Mouse (Mus musculus) 416B (cell line): ENCODE results near the gene Nav3.

Source experiments
- DNase-seq: peaks from one replicate; pipeline ENCODE4 v3.0.0; 2011; ENCODE audit warnings: low read depth

The Nav3 gene

DNA sequence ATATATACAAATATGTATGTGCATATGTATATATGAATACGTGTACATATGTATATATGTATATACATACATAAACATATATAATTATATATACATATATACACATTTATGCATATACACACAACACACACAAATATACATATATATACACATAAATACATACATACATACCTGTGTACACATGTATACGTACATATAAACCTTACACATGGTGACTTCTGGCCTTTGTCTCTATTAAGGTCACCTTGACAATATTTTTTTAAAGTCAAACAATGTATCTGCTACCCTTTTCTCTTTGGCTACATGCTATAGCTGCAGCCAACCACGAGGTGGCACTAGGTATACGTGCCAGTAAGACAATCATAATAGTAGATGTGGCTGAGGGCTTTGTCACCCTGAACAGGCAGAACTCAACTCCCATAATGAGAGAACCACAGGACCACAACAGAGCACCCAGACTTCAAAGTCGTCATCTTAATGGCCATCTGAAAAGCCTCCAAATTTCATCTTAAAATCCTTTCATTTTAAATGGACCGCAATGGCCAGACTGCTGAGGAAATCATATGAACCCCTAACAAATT is 535.3 kb downstream of the Nav3 start:
- peak; percentile 74 for DNase-seq

DNA sequence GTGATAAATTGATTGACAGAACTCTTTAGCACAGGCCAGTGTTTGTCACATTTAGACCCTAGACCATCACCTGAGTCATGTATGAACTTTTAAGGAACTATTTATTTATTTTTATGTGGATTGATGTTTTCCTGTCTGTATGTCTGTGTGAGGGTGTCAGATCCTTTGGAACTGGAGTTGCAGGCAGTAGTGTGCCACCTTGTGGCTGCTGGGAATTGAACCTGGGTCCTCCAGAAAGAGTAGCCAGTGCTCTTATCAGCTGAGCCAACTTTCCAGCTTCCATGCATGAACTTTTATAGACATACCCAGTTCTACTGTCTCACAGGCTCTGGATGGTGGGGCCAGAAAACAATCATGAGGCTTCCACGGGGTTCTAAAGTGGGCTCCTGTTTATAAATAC is 536.5 kb downstream of the Nav3 start:
- peak; percentile 25 for DNase-seq

DNA sequence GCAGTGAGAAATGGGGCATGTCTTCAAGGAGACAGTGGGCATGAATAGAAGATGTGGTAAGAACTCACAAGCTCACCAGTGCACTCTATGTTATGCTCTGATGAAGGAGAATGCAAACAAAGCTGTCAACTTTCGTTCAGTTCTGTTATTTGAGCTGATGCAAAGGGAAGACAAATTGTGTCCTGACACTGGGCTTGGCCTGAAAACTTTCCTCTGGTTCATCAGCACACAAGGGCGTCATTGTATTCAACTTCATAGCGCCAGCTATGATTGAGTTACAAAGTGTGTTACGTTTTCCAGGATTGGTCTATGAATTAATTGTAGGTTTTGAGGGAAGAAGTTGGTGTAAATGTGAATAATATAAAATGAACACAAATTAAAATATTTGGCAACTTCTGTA is 548.8 kb downstream of the Nav3 start:
- no peak for DNase-seq

DNA sequence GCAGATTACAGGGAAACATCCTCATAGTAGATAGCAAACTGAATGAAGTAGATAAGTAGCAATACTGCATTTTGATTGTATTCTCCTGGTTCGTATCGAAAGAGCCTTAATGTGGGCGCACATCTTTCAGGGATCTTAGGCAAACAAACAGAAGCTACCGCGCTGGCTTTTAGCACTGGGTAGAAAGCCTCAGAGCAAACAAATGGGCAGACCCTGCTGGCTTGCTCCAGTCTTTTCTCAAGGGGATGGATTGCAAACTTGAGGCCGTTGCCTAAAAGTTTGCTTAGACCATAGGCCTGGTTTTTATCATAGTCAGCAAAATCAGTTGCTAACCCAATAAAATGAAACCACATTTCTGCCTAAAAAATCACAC is 549.6 kb downstream of the Nav3 start:
- no peak for DNase-seq

DNA sequence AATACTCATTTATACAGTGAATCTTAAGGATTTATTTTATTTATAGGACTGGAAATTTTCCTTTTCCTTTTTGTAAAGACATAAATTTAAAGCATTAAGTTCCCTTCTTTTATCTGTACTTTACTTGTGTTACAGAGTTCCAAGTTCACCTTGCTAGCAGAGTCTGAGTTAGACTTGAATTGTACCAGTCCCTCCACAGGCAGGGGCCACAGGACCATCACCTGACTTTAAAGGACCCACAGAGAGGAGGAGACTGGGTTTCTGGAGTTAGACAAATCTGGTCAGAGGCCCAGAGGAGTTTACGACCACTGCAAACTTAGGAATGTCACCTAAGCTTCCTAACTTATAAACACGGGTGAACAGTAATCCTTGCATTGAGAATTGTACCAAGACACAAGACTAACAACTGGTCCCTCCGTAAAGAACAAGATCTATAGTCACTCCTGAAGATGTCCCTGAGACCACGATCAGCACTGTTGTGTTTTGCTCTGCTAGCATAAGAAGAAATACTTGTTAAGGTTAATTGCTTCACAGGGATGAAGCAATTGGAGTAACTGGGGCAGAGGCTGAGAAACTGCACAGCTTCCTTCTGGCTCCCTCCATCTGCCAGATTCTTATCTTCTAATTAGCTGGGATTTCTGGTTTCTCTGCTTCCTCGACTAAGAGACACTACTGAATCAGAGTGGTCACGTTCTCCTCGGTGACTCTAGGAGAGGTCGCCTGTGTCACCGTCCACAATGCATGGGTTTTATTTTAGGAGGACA is 550.2 kb downstream of the Nav3 start:
- DNase-seq = no peak

DNA sequence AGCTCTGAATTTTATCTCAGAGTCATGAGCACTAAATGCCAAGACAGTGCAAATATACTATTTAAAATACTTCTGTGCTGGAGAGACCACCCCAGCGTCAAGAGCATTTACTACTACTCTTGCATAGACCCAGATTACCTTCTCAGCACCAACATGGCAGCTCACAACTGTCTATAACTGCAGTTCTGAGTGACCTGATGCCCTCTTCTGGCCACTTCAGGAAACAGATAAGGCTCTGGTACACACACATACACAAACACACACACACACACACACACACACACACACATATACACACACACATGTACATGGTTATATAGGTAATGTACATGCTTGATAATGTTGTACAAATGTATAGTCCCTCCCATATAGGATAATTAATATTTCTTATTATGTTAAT is 551.2 kb downstream of the Nav3 start:
- no peak for DNase-seq

DNA sequence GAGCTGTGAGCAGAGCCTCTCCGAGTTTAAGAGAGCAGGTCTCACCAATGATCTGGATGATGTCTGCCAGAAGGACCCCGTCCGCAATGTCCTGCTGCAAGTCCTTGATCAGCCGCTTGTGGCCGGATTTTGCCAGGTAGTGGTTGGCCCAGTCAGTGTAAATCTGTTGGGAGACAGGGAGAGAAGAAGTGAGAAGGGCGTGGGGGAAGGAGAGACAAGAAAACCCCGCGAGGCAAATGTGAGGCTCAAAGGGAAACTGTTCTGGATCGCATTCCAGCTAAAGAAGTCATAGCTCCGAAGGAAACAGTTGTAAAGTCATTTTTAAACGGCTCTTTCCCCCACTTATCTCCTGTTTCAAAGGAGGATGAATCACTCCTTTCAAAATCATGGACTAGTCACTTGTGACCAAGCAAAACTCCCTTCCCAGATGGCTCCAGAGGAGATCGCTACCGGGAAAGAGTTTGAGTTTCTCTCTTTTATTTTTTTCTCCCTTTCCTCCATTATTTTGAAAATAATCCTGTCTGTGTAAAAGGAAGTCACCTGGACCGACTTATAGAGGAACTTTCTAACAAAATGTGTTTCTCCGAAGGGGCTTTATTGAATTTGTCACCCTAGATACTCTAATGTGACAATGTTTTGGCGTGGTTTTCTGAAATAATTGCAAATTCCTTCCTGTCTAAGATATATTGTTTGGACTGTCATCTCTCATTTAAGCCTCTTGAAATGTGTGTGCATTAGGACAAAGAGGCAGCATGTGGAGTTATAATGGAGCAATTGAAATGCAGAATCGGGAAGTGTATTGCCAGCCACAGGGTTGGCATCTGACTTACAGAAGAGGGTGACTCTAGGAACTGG is 552.1 kb downstream of the Nav3 start:
- no peak for DNase-seq

DNA sequence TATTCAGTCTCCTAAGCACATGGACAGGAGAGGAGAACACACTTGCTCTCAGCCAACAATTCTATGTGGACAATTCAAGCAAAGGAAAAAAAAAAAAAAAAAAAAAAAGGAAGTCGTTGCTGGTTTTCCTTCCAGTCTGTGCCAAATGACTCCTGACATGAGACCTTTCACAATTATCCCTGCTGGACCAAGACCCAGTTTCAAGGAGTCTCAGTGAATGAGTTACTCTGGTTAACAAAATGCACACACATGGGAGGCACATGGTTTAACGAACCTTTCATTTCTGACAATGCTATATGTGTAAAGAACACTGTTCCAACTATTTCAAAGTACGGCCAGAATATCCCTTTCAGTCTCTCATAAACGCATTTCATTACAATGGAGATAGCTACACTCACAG is 552.8 kb downstream of the Nav3 start:
- DNase-seq = no peak

DNA sequence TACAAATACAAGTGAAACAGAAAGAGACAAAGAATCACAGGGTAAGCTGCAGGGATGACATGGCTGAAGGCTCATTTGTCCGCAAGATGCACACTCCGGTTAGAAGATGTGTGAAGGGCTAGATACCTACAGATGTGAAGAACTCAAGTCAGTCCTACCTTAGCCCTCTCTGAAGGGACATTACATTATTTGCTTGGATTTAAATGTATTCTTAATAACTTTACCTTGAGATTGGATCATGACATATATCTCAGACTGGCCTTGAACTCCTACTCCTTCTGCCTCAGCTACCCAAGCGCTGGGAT is 566.9 kb downstream of the Nav3 start:
- DNase-seq = no peak

DNA sequence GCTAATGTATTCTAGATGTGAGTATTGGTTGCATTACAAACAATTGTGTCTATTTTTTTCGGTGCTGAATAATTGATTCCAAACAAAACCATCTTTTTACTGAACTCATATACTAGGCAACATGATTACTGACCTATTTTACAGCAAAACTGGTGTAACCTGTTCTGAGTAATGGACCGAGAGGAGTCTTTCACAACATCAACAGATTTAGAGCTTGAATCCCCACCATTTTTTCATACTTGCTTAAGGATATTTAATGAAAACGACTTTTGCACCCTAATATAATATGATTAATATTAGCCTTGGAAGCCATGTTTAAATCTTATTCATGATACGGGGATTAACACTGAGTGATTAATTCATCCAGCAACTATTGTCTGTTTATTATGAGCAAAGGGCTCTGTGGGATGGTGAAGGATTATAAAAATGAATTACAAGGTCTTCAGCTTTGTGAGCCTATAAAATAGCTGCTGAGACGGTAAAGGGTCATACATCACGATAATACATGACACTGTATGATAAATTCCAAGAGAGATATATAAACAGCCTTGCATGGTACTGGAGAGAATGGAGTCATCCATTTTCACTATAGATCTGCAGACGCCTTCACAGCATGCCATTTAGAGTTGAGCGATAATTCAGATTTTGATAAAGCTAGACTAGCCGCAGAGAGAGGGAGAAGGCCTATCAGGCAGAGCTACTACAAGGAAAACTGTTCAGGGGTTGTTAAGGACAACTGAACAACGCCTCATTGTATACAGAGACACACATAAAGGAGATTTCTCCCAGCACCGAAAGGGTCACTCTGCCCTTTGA is 567.4 kb downstream of the Nav3 start:
- no peak for DNase-seq

DNA sequence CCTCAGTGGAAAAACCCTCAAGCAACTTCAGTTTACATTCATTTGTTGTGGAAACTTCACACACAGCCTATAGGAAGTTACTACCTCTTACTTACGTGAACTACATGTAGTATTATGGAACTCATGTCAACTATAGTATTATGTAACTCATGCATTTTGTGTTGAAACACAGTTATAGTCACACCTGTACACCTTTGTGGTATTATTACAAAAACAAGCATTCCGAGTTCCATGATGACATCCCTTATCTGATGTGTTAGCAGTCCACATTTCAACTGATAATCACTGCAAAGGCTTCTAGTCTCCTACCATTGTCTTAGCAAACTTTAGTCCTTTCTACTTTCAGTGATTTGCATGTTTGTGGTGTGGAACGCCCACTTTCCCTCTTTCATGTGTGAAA is 568.8 kb downstream of the Nav3 start:
- DNase-seq = no peak

DNA sequence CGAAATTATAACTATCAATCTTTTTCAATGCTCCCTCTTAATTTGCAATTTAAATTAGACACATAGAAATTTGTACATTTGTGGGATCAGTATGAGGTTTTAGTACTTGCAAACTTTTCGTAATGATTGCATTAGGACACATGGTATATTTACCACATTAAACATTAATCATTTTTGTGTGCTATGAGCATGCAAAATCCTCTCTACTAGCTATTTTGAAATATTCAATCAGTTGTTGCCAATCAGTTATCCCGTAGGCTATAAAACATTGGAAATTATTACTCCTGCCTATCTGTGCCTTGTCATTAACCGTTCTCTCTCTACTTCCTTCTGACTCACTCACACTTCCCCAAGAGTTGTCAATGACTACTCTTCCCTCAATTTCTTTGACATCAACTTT is 579.9 kb downstream of the Nav3 start:
- no peak for DNase-seq

DNA sequence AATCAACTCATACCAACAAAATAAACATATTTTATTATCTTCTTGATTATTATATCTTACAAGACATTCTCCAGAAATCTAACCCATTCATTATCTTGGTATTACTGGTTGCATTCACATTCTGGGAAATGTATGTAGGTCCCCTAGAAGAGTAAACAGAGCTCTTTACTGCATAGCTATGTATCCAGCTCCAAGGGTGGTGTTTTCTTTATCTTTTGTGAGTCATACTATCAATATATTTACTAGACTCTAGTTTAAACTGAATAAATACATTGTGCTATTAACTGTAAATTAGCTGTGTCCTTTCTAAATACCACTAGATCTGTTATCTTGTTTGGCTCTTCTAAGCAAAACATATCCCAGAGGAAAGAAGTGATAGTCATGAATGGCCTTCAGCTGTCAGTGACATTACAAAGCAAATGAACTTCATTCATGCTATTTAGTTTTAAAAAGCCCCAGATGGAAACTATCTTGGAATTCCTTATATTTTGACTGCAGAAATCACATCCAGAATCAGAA is 580.6 kb downstream of the Nav3 start:
- no peak for DNase-seq

DNA sequence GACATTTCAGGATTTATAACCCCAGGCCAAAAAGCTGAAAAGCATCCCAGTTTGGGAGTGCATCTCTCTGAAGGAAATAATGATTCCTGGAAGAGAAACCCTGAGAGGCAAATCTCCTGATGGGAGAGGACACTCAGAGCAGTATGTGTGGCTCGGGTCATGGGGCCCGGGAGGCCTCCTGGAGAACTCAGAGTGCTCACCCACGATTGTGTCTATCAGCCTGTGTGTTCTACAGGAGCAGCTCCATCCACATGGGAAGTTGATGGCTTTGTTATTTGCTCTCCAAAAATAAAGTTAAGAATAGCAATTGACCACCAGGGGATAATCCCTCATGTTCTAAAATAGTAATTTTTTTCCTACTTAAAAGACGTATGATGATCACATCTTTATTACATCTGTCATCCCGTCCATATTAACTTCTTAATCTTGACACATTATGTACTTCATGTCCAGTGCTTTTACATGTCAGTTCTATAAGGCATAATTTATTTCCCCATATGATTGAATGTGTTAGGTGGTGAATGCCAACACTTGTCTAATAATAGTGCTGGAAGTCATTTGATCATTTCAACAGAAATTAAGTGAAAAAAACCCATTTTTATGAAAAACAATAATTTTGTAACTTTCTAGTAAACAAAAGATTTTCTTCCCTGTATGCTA is 581.2 kb downstream of the Nav3 start:
- DNase-seq = no peak

DNA sequence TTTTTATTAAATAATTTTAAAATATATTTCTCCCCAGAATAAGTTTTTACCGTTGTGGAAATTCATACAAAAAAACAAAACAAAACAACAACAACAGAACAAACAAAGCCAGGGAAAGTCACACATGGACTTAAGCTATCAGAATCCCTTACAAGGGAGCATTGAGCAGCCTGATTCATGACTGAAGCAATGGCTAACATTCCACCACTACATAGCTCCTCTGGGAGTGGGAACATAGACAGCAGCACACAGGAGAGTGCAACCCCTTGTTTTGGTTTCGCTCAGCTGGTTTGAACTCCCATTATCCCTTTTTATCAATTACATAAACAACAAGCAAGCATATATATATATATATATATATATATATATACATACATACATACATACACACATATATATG is 589.9 kb downstream of the Nav3 start:
- no peak for DNase-seq

DNA sequence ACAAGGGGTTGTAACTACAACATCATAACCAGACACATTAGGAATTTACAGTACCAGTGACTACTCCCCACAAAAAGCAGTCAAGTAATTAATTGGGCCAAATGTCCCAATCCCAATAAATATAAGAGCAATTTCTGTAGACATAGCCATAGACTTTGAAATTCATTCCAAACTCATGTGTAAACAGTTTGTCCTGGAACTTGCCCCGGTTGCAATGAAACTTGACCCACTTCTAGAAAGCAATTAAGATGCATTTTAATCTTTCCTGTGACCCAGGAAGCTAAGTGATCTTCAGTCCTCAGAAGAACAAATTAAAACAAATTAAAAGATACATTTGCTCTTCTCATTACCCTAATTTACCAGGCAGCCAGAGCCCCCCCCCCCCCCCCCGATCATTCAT is 590.6 kb downstream of the Nav3 start:
- DNase-seq = no peak

DNA sequence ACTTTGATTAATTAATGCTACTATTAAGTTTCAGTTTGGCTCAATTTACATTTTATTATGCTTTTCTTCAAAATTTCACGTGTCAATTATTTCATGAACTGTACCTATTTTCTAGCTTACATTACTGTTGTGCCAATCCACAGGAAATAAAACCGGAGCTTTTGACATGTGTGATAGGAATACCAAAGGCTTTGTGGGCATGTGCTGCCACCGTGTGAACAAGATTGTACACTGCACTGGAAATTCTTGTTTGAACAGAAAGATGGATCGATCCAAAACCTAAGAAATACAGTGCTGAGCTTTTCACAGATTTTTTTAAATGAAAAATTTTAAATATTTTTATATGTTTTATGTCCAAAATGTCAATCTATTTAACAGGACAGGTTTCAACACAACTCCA is 591.3 kb downstream of the Nav3 start:
- DNase-seq = peak; percentile 30

DNA sequence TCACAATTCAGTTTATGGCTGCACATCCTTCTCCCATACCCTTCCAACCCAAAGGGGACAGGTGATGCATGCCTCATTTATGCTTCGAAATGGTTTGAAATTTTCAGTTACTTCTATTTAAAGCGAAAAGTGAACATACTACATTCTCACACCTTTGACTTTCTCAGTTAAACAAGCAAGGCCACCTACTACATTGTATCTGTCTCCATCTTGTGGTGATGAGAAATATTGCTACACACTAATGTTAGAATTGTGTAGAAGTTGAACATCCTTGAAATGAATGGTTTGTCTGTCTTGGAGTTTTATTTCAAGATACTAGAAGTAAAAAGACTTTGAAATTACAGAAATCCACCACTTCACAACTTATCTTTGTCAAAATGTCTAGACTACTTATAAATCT is 594.7 kb downstream of the Nav3 start:
- peak; percentile 50 for DNase-seq

DNA sequence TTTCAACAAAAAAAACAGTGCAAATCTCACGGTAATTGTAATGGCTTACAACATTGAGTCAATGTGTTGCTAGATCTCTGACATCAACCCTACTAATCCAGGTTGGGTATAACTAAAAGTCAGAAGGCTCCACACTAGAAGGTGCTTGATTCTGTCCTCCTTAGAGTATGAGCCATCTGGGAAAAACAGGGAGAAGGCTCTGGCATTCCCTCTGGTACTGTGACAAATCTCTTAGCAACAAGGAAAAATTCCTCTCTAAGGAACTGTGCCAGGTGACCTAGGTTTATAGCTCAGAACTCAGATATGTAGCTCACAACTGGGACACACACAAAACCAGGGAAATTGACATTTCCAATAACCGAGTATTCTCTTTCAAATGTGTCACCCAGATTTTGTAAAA is 597.4 kb downstream of the Nav3 start:
- DNase-seq = no peak

DNA sequence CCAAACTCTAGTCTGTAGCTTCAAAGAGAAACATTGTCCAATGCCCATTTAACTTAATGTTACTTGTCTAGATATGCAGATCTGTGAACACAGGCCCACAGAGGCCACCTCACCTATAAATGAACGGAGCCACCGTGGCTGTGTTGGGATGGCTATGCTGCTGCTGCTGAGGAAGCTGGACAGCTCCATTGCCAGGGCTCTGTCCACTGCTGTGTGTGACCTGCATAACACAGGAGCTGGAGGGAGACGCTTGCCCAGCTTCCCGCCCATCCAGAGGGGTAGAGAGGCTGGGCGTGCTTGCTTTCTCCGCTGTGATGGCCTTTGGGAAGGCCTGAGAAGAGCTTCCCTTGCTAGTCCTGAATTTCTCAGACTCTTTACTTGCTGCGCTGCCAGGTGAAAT is 603.6 kb downstream of the Nav3 start:
- DNase-seq = no peak

DNA sequence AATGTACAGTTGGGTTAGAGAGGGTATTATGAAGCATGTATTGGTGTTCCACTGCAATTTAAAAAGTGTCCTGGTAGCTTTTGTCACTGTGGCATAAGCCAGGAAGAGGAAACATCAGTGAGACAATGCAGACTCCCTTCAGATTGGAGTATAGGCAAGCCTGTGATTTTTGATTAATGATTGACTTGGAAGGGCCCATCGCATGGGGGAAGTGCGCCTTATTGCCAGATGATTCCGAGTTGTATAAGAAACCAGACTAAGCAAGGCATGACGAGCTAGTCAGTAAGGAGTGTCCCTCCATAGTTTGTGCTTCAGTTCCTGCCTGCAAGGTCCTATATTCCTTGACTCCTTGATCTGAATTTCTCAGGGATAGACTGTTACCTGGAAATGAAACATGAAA is 608.4 kb downstream of the Nav3 start:
- DNase-seq = no peak

DNA sequence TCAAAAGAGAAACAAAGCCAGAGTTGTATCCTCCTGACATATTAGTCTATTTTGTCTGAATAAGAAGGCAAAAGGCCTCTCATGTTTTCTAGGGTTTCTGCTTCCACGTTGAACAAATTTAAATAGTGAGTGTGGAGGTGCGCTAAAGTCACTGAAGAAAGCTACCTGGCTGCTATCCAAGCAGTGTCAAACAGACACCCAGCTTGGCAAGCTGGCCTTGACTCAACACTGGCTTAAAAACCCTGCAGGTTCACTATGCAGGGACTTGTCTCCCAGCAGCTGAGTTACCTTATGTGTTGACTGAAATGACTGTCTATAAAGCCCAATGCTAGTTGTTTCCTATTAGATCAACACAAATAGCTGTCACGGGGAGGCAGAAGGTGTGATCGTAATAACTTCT is 612.3 kb downstream of the Nav3 start:
- DNase-seq = no peak
